Mouse (Mus musculus): ENCODE data around the gene H2-Aa.

DNA sequence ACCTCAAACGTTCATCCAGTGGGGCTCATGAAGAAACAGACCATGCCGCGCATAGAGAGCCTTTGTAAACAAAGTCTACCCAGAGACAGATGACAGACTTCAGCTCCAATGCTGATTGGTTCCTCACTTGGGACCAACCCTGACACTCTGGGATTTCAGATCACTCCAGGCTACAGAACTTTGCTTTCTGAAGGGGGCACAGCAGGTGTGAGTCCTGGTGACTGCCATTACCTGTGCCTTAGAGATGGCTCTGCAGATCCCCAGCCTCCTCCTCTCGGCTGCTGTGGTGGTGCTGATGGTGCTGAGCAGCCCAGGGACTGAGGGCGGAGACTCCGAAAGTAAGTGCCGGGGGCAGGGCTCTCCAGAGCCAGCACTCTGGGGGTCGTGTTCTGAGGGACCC, 24.6 kb downstream of the H2-Aa start:
- TF ChIP-seq CTCF (IDR thresholded peaks at IDR 0.05; ENCODE audit: low read depth) (no peak), EP300 (IDR thresholded peaks at IDR 0.05; ENCODE audit: low read depth) (no peak)

Measured in heart, postnatal 0 days (tissue).